Mouse (Mus musculus) effector memory CD4-positive, alpha-beta T cell, adult 7 months (primary cell): ENCODE measurements around the gene Ribc2. TPM values are rescaled to one million over a fixed set of nuclear protein-coding genes. Genes with fewer than 3 reads are reported as not detected.

Source experiments
- polyA plus RNA-seq: library from polyadenylated mRNA; unstranded; fragments of 100-300 nt; shearing (Covaris generic); gene quantifications from one replicate; pipeline ENCODE4 v1.2.1, GENCODE M21; 2017

The Ribc2 gene
- polyA plus RNA-seq = not detected

DNA sequence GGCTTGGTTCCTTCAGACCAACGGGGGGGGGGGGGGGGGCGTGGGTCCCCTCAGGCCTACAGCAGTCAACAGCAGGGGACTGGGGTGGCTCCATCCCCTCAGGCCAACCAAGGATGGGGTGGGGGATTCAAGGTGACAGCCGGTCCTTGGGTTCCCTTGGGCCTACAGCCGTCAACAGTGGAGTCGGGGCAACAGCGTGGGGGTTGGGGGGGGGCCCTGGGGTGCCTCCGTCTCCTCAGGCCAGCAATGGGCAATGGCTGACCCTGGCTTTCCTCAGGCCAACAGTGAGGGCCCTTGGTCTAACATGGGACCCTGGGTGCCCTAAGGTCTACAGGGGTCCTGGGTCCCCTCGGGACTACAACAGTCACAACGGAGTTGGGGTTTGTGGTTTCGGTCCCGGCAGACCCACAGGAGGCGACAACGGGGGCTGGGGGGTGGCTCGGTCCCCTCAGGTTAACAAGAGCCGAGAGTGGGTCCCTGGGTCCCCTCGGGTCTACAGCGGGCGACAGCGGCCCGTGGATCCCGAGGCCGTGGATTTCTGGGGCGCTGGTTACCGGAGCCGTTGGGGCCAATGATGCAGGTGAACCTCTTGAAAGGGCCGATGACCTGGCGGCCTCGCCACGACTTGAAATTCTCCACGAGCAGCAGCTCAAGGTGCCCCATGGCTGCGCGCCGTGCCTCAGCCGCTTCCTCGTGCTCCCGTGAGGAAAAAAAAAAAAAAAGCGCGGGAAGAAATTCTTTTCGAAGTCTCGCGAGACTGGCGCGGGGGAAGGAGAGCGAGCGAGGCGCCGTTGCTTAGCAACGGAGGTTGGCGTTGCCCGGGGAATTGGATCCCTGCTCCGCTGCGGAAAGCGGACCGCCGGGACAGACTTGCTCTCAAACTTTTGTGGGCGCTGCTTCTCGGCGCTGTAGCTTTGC lies at the start of gene Ribc2, which contains the start of gene Smc1b:
Gene Ribc2 (plus strand): TSS at position 804 of the 918 bp plus-strand sequence.
Gene Smc1b (minus strand): TSS at position 690 of the 918 bp plus-strand sequence.

Other genes starting within 250 kb of the Ribc2 start
- 0.44 TPM for gene Gm29666, start 212.0 kb upstream of the Ribc2 start, polyA plus RNA-seq
- gene Nup50, start 208.7 kb upstream of the Ribc2 start, polyA plus RNA-seq = 92.3 TPM
- gene 5031439G07Rik, start 143.5 kb upstream of the Ribc2 start, polyA plus RNA-seq = 22.8 TPM
- gene Upk3a, start 114.9 kb upstream of the Ribc2 start, polyA plus RNA-seq = not detected
- gene Fam118a, start 103.1 kb upstream of the Ribc2 start, polyA plus RNA-seq = 39.1 TPM
- gene Smc1b, start 114 bp upstream of the Ribc2 start, polyA plus RNA-seq = 0.10 TPM
- not detected for gene Fbln1, start 73.9 kb downstream of the Ribc2 start, polyA plus RNA-seq
- 66.8 TPM for gene Atxn10, start 204.2 kb downstream of the Ribc2 start, polyA plus RNA-seq